Mouse (Mus musculus): ENCODE data around the gene Rrbp1. TPM values are rescaled to one million over a fixed set of nuclear protein-coding genes. Genes with fewer than 3 reads are reported as not detected.

The Rrbp1 gene
- polyA plus RNA-seq, 1 experiment from 2014 or later: 74.3 TPM

DNA sequence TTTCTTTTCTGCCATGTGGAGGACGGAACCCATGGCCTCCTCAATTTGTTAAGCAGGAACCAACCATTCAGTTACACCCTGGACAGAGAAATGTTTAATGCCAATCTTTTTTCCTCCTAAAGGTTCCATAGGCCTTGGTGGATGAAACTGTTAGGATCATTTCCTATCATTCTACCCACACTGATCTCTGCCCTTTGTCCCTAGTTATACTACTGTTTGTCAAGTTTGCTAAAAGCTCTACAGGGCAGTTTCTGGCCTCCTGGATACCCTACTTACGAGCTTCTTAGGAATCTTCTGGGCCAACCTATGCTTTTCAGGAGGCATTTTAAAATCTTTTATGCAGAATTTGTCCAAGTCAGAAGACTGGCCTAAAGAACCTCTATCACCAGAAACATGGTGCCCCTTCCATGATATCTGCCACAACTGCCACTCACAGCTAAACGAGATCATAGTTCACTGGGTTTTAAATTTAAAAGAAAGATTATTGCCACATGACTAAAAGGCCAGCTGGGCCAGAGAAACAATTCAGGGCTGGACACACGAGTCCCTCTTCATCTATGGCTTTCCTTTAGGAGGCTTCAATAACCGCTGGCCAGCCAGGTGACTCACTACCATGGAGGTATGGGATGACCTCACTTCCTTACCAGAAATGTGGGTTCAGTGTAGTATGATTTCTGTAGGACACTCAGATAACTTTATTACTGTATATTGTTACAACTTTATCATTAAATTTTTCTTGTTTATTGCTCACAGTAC lies 8.7 kb downstream of the Rrbp1 start:
- Histone ChIP-seq H3K4me2 (ENCODE audit: low read depth, low read length) (no peak overlapping the region), H3K27me3 (ENCODE audit: insufficient read depth, low read length) (no peaks in the 10 kb centered on the region), H3K9me3 (ENCODE audit: low read length) (no peaks in the 10 kb centered on the region), H3K9ac (replicated peaks) (no peak overlapping the region), H3K36me3 (replicated peaks; ENCODE audit: insufficient read depth, low read length) (peaks cover 2% of the 10 kb centered on the region), H3K4me1 (ENCODE audit: insufficient read depth) (peaks cover 45% of the 10 kb centered on the region), H3K4me3 (ENCODE audit: low read depth, low read length) (no peak overlapping the region), H3K27ac (ENCODE audit: low read depth) (no peak overlapping the region)
- ATAC-seq: no peak
- DNase-seq: no peak
- 65% methylated on average over 5 of the region's 5 CpGs for WGBS (ENCODE audit: insufficient replicate concordance)
- TF ChIP-seq CTCF (IDR thresholded peaks at IDR 0.05; ENCODE audit: low read depth) (no peak), EP300 (IDR thresholded peaks at IDR 0.05; ENCODE audit: low read depth) (no peak)

DNA sequence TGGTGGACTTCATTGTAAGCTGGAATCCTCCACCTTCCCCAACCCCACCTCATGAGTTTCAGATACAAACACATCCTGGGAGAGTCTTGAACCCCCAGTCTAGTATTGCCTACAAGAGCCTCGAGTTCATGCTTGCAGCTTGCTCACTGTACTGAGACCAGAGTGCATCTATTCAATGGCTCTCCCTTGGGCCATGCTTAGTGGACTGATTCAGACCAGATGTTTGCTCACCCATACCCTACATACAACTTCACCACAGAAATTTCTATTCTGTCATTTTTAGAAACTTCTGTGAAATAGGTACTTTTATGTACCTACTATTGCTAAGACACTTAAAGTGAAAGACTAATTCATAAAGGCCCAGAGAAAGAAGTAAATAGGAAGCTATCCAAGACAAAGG lies 18.1 kb downstream of the Rrbp1 start:
- 0 out of 2 replicates have a peak overlapping the region, but pooled peaks have one; percentile 12 for H3K27ac ChIP-seq (ENCODE audit: low read depth)
- DNase-seq (no peak), ATAC-seq (no peak)
- H3K27me3 ChIP-seq (ENCODE audit: insufficient read depth, low read length): no peaks in the 10 kb centered on the region
- no peak overlapping the region for H3K4me3 ChIP-seq (ENCODE audit: low read depth, low read length)
- no peak overlapping the region; the same call in 1 of the 2 replicates for H3K4me2 ChIP-seq (ENCODE audit: low read depth, low read length)
- TF ChIP-seq CTCF (IDR thresholded peaks at IDR 0.05; ENCODE audit: low read depth) (no peak), EP300 (IDR thresholded peaks at IDR 0.05; ENCODE audit: low read depth) (no peak)
- peaks cover 5% of the 10 kb centered on the region; the same call in 1 of the 2 replicates for H3K36me3 ChIP-seq (replicated peaks; ENCODE audit: insufficient read depth, low read length)
- 52% methylated on average over 1 of the region's 1 CpGs for WGBS (ENCODE audit: insufficient replicate concordance)
- no peaks in the 10 kb centered on the region for H3K9me3 ChIP-seq (ENCODE audit: low read length)
- no peak overlapping the region for H3K9ac ChIP-seq (replicated peaks)
- H3K4me1 ChIP-seq (ENCODE audit: insufficient read depth): peaks cover 42% of the 10 kb centered on the region

DNA sequence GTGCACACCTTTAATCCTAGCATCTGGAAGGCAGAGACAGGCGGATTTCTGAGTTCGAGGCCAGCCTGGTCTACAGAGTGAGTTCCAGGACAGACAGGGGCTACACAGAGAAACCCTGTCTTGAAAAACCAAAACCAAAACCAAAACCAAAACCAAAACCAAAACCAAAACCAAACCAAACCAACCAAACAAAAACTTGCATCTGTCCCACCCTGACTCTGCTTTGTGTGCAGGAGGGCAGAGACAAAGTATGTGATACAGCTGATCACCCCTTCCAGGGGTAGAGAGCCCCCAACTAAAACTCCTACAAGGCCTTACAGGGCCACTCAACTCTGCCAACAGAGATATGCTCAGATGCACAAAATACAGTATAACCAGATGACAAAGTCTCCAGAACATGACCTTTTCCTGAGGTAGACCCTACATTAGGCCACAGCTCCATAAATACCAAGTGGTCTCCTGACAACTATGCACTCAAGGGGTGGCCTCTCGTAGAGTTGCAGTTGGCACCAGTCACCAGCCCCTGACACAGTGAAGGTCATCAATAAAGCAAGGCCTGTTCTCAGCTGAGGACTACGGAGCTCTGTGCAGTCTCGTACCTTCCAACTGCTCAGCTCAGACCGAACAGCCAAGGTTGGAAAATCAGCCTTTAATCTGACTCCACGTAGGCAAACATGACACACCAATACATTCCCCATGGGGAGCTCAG lies 18.9 kb downstream of the Rrbp1 start:
- peaks cover 42% of the 10 kb centered on the region for H3K4me1 ChIP-seq (ENCODE audit: insufficient read depth)
- no peaks in the 10 kb centered on the region for H3K27me3 ChIP-seq (ENCODE audit: insufficient read depth, low read length)
- H3K27ac ChIP-seq (ENCODE audit: low read depth): 0 out of 2 replicates have a peak overlapping the region, but pooled peaks have one; percentile 13
- H3K9me3 ChIP-seq (ENCODE audit: low read length): no peaks in the 10 kb centered on the region
- no peak for TF ChIP-seq EP300 (IDR thresholded peaks at IDR 0.05; ENCODE audit: low read depth)
- TF ChIP-seq CTCF (IDR thresholded peaks at IDR 0.05; ENCODE audit: low read depth): no peak
- peak overlapping the region; percentile 20; the same call in 1 of the 2 replicates for H3K4me2 ChIP-seq (ENCODE audit: low read depth, low read length)
- H3K4me3 ChIP-seq (ENCODE audit: low read depth, low read length): no peak overlapping the region
- H3K9ac ChIP-seq (replicated peaks): no peak overlapping the region
- 68% methylated on average over 7 of the region's 7 CpGs for WGBS (ENCODE audit: insufficient replicate concordance)
- DNase-seq: no peak
- peaks cover 6% of the 10 kb centered on the region; the same call in 1 of the 2 replicates for H3K36me3 ChIP-seq (replicated peaks; ENCODE audit: insufficient read depth, low read length)
- no peak for ATAC-seq

DNA sequence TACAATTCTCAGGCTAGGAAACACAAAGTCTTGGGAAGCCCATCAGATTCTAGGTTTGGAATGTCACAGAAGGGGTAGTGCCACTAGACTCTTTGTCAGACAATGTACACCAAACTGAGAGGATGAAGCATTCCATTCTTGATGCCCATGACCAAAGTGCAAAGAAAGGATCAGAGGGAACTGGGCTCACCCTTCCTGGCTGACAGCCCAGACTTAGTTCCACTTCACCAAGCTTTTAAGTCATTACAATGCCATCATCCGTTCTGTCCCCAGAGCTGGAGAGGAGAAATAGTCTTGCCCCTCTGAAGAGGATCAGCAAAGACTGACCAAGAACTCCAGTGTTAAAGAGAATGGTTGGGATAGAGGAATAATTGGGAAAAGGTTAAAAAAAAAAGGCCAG lies 20.1 kb downstream of the Rrbp1 start:
- no peak overlapping the region for H3K9ac ChIP-seq (replicated peaks)
- no peak overlapping the region; the same call in 1 of the 2 replicates for H3K4me2 ChIP-seq (ENCODE audit: low read depth, low read length)
- no peak for DNase-seq
- 30% methylated on average over 1 of the region's 1 CpGs for WGBS (ENCODE audit: insufficient replicate concordance)
- H3K9me3 ChIP-seq (ENCODE audit: low read length): no peaks in the 10 kb centered on the region
- H3K27ac ChIP-seq (ENCODE audit: low read depth): no peak overlapping the region
- no peak for ATAC-seq
- peaks cover 6% of the 10 kb centered on the region for H3K36me3 ChIP-seq (replicated peaks; ENCODE audit: insufficient read depth, low read length)
- TF ChIP-seq EP300 (IDR thresholded peaks at IDR 0.05; ENCODE audit: low read depth): no peak
- H3K4me3 ChIP-seq (ENCODE audit: low read depth, low read length): no peak overlapping the region
- peaks cover 40% of the 10 kb centered on the region for H3K4me1 ChIP-seq (ENCODE audit: insufficient read depth)
- no peaks in the 10 kb centered on the region for H3K27me3 ChIP-seq (ENCODE audit: insufficient read depth, low read length)

DNA sequence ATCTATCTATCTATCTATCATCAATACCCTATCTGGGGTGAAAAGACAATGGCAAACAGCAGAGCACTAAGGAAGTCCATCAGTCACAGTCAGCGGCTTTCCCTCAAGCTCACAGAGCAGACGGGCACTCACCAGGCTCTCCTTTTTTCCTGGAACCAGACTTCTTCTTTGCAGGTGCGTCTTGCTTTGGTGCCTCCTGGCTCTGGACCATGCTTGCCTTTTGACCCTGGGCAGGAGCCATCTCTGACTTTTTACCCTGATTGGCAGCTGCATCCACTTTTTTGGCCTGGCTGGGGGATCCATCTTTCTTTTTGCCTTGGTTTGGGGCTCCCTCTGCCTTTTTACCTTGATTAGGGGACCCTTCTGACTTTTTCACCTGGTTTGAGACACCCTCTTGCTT lies 23.0 kb downstream of the Rrbp1 start:
- Histone ChIP-seq H3K27me3 (ENCODE audit: insufficient read depth, low read length) (no peaks in the 10 kb centered on the region), H3K4me2 (ENCODE audit: low read depth, low read length) (no peak overlapping the region), H3K4me3 (ENCODE audit: low read depth, low read length) (no peak overlapping the region), H3K4me1 (ENCODE audit: insufficient read depth) (peaks cover 28% of the 10 kb centered on the region), H3K36me3 (replicated peaks; ENCODE audit: insufficient read depth, low read length) (peaks cover 26% of the 10 kb centered on the region), H3K9me3 (ENCODE audit: low read length) (no peaks in the 10 kb centered on the region), H3K27ac (ENCODE audit: low read depth) (no peak overlapping the region), H3K9ac (replicated peaks) (no peak overlapping the region)
- TF ChIP-seq CTCF (IDR thresholded peaks at IDR 0.05; ENCODE audit: low read depth) (no peak), EP300 (IDR thresholded peaks at IDR 0.05; ENCODE audit: low read depth) (no peak)
- no peak for DNase-seq
- no peak for ATAC-seq
- 78% methylated on average over 3 of the region's 3 CpGs for WGBS (ENCODE audit: insufficient replicate concordance)

DNA sequence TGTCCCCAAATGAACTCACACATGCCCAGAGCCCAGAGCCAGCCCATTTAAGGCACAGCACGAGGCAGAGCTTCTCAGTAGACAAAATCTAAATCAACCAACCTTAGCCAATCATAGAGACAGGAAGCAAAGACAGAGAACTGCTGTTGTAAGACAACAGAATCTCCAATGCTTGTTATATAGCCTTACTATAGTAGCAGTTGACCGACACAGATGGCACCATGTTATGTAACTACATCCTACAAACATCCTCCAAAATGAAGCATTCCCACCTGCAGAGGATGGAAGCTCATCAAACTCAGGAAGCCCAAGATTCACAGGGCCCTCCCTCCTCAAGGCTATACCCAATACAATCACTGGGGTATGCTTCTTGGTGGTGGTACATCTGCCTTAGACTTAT lies 23.6 kb downstream of the Rrbp1 start:
- Histone ChIP-seq H3K9ac (replicated peaks) (no peak overlapping the region), H3K4me2 (ENCODE audit: low read depth, low read length) (no peak overlapping the region), H3K4me3 (ENCODE audit: low read depth, low read length) (no peak overlapping the region), H3K27ac (ENCODE audit: low read depth) (no peak overlapping the region), H3K9me3 (ENCODE audit: low read length) (no peaks in the 10 kb centered on the region), H3K36me3 (replicated peaks; ENCODE audit: insufficient read depth, low read length) (peaks cover 27% of the 10 kb centered on the region), H3K4me1 (ENCODE audit: insufficient read depth) (peaks cover 23% of the 10 kb centered on the region), H3K27me3 (ENCODE audit: insufficient read depth, low read length) (no peaks in the 10 kb centered on the region)
- 49% methylated on average over 2 of the region's 2 CpGs for WGBS (ENCODE audit: insufficient replicate concordance)
- DNase-seq (no peak), ATAC-seq (no peak)
- TF ChIP-seq EP300 (IDR thresholded peaks at IDR 0.05; ENCODE audit: low read depth) (no peak), CTCF (IDR thresholded peaks at IDR 0.05; ENCODE audit: low read depth) (no peak)
